Mouse (Mus musculus) embryonic fibroblast, embryonic 13.5 days (primary cell): Measurements from ENCODE around the gene Rps9. TPM values are rescaled to one million over a fixed set of nuclear protein-coding genes. Genes with fewer than 3 reads are reported as not detected.
"Not testable (repeated sequence)": the region's sequence is repeated elsewhere in the genome, so short reads cannot be mapped to it uniquely, and the experiment has no call there.

Experiments
- H3K27ac ChIP-seq: 2 replicates; pipeline ENCODE4 v1.5.1; 2012; ENCODE audit warnings: low read length, control low read depth, inconsistent platforms; ENCODE audit not compliant: insufficient read depth
- H3K4me1 ChIP-seq: 2 replicates; pipeline ENCODE4 v1.6.1; 2011; ENCODE audit warnings: low read length; ENCODE audit not compliant: control insufficient read depth, insufficient read depth
- H3K4me3 ChIP-seq: 2 replicates; pipeline ENCODE4 v1.5.1; 2011; ENCODE audit warnings: mild to moderate bottlenecking, control low read depth, low read length; ENCODE audit not compliant: insufficient read depth
- CTCF ChIP-seq: IDR thresholded peaks from 2 replicates; pipeline ENCODE4 v1.5.1; 2011; ENCODE audit warnings: mild to moderate bottlenecking, control low read depth, low read length, moderate library complexity, borderline replicate concordance; ENCODE audit not compliant: insufficient read depth
- POLR2A ChIP-seq: IDR thresholded peaks from 2 replicates; pipeline ENCODE4 v1.6.1; 2011; ENCODE audit warnings: low read depth, mild to moderate bottlenecking, control low read depth, low read length, moderate library complexity
- polyA plus RNA-seq: library from polyadenylated mRNA; stranded (reverse); fragments of >200 nt; gene quantifications from 2 replicates; pipeline ENCODE4 v1.2.4, GENCODE M21; 2011; ENCODE audit warnings: low read depth; ENCODE audit not compliant: missing spikeins, insufficient read length

Gene Rps9
- polyA plus RNA-seq, 1 experiment: 1,255 TPM

GRCm38 (mm10) chr7:3677342-3677741, 26.5 kb upstream of the Rps9 start, which contains the start of gene Tmc4:
Gene Tmc4 (minus strand): TSS chr7:3677553.
- TF ChIP-seq POLR2A (no peak), CTCF (no peak)
- no peaks in the 10 kb centered on the region for H3K4me1 ChIP-seq
- H3K4me3 ChIP-seq: no peak within 1 kb of the TSS
- H3K27ac ChIP-seq: no peak within 1 kb of the TSS

- Histone ChIP-seq H3K27ac (no peak overlapping the region), H3K4me1 (no peaks in the 10 kb centered on the region), H3K4me3 (no peak overlapping the region)
- TF ChIP-seq CTCF (no peak), POLR2A (no peak)
Observed at GRCm38 (mm10) chr7:3683908-3684550, 19.8 kb upstream of the Rps9 start.

GRCm38 (mm10) chr7:3684698-3685097, 19.1 kb upstream of the Rps9 start:
- Histone ChIP-seq H3K4me3 (no peak overlapping the region), H3K4me1 (no peaks in the 10 kb centered on the region), H3K27ac (no peak overlapping the region)
- no peak for TF ChIP-seq POLR2A
- no peak for TF ChIP-seq CTCF

GRCm38 (mm10) chr7:3685400-3686187, 18.2 kb upstream of the Rps9 start:
- Histone ChIP-seq H3K4me3 (no peak overlapping the region), H3K27ac (no peak overlapping the region), H3K4me1 (no peaks in the 10 kb centered on the region)
- TF ChIP-seq CTCF: no peak
- no peak for TF ChIP-seq POLR2A

- Histone ChIP-seq H3K4me3 (peak overlapping the region; percentile 80), H3K4me1 (no peaks in the 10 kb centered on the region; the same call in 1 of the 2 replicates), H3K27ac (peak overlapping the region; percentile 91; the same call in 1 of the 2 replicates)
- TF ChIP-seq CTCF (no peak), POLR2A (no peak)
Observed at GRCm38 (mm10) chr7:3691919-3692318, 11.9 kb upstream of the Rps9 start.

GRCm38 (mm10) chr7:3692382-3692986, 11.3 kb upstream of the Rps9 start, which contains the start of gene Tsen34:
Gene Tsen34 (plus strand): TSS chr7:3692863.
- Histone ChIP-seq H3K4me3 (peak within 1 kb of the TSS; percentile 80), H3K4me1 (no peaks in the 10 kb centered on the region; the same call in 1 of the 2 replicates), H3K27ac (peak within 1 kb of the TSS; percentile 91)
- peak; percentile 77 for TF ChIP-seq POLR2A
- no peak for TF ChIP-seq CTCF

GRCm38 (mm10) chr7:3692987-3693808, 10.6 kb upstream of the Rps9 start, which contains the start of gene Mboat7:
Gene Mboat7 (minus strand): TSS chr7:3693523.
- peak within 1 kb of the TSS; percentile 91 for H3K27ac ChIP-seq
- H3K4me3 ChIP-seq: peak within 1 kb of the TSS; percentile 80
- peak; percentile 55 for TF ChIP-seq POLR2A
- no peak for TF ChIP-seq CTCF
- H3K4me1 ChIP-seq: no peaks in the 10 kb centered on the region; the same call in 1 of the 2 replicates

GRCm38 (mm10) chr7:3693809-3694075, 10.1 kb upstream of the Rps9 start:
- no peaks in the 10 kb centered on the region; the same call in 1 of the 2 replicates for H3K4me1 ChIP-seq

GRCm38 (mm10) chr7:3694076-3694948, 9.5 kb upstream of the Rps9 start:
- no peaks in the 10 kb centered on the region; the same call in 1 of the 2 replicates for H3K4me1 ChIP-seq
- H3K27ac ChIP-seq: peak overlapping the region; percentile 91
- TF ChIP-seq POLR2A (peak; percentile 55; the same call in 1 of the 2 replicates), CTCF (no peak)
- H3K4me3 ChIP-seq: peak overlapping the region; percentile 80

More at GRCm38 (mm10) chr7:3693809-3694075, 10.1 kb upstream of the Rps9 start:
- Histone ChIP-seq H3K27ac (peak overlapping the region; percentile 91), H3K4me3 (peak overlapping the region; percentile 80)
- TF ChIP-seq POLR2A: peak; percentile 97; the same call in 1 of the 2 replicates
- no peak for TF ChIP-seq CTCF

- H3K27ac ChIP-seq: peak overlapping the region; percentile 7; the same call in 1 of the 2 replicates
- peak overlapping the region; percentile 80 for H3K4me3 ChIP-seq
- not testable (repeated sequence) for H3K4me1 ChIP-seq
Observed at GRCm38 (mm10) chr7:3694949-3695305, 8.9 kb upstream of the Rps9 start.
